Mouse (Mus musculus): ENCODE measurements around the gene Clpx.
"Not testable (repeated sequence)": the region's sequence is repeated elsewhere in the genome, so short reads cannot be mapped to it uniquely, and the experiment has no call there.

The Clpx gene

DNA sequence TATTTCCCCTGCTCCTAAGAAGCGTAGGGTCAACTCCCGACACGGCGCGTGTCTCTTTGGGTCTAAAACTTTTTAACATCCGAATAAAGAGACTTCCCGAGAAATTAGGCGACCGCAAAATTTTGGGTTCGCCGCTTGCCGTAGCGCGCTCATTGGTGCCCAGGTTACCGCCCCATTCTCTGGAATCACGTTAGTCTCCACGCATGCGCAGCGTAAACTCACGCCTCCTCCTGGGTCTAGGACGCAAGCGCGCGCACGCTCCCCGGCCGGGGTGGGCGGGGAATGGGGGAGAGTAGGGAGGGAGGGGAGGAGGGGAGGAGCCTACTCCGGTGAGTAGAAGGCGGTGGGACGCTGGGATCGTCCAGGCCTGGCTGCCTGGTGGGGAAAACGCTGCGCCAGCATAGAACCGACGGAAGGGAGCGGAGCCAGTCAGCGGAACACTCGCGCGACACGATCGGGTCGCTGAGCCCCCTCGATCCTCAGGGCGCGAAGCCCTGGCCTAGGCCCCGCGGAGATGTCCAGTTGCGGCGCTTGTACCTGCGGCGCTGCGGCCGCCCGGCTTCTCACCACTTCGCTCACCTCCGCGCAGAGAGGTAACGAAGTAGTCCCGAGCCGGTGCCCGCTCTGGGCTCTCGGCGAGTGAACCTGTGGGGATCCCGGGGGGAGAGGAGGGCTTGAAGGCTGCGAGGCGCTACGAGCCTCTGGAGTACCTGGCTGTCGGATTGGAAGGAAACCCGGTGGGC, at the start of gene Clpx:
Gene Clpx, plus strand, starts transcription at position 288 of the 743 bp plus-strand sequence.
- DNase-seq, result peak; percentile 98

DNA sequence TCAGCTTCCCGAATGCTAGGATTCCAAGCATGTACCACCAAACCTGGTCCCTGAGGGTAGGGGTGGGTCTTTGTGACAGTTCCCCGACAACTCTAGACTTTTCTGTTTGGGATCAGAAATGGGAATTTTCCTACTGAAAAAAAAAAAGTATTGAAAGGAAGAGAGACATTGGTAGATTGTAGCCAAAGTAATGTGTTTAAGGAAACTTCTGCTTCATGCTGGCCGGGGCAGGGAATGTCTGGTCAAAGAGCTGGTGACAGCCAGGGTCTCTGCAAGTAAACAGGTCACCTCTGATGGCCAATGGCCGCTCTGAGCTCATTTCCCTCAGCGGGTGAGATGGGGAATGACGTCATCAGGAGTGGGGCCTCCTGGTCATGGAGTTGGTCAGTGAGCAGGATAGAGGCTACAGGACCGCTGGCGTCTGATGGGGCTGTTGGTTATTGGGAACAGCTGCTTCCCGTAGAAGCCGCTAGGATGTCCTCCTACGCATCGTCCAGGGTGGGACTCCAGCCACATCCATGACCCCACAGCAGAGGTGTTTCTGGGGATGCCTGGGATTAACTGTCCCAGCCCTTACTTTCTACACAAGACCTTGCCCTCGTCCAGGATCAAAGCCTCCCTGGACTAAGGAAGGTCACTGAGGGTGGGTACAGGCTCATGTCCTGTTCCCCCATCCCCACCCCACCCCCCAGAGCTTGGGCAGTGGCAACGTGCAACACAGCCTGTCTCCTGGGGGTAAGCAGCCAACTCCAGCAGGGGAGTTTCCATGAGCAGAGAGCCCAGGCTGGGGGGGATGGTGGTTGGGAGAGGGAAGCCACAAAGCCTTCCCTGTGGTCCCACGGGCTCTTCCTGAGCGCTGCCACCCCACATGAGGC, 46.3 kb upstream of the Clpx start:
- peak; percentile 22 for DNase-seq

DNA sequence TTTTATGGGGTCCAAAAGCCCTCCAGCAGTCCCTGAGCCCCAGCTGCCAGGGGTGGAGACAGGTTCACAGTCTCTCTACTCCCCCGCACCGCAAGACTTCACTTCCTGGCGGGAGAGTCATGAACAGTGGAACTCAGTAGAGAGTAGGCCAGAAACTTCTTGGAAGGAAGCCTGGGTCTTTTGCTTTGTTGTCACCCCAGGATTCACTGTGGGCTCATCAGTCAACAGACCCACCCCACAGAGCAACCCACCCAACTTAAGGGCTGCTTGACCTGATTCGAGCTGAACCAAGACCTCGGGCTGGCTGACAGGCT, 45.7 kb upstream of the Clpx start:
- no peak for DNase-seq

DNA sequence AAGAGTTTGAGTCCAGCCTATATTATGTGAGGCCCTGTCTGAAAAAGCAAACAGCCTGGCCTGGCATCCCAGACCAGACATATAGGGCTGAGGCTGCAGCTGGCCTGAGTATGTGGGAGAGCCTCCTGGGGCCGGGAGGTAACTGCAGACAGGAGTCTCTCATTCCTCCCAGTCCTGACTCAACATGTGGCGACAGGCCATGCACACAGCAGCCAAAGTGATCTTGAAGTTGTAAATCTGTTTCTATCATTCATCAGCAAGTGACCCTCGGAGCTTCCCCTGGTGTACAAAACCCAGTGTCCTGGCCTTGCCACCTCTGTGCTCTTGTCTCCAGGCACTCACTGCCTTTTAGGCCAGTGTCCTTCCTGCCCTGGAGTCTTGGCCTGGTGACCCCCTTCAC, 42.0 kb upstream of the Clpx start:
- no peak for DNase-seq

DNA sequence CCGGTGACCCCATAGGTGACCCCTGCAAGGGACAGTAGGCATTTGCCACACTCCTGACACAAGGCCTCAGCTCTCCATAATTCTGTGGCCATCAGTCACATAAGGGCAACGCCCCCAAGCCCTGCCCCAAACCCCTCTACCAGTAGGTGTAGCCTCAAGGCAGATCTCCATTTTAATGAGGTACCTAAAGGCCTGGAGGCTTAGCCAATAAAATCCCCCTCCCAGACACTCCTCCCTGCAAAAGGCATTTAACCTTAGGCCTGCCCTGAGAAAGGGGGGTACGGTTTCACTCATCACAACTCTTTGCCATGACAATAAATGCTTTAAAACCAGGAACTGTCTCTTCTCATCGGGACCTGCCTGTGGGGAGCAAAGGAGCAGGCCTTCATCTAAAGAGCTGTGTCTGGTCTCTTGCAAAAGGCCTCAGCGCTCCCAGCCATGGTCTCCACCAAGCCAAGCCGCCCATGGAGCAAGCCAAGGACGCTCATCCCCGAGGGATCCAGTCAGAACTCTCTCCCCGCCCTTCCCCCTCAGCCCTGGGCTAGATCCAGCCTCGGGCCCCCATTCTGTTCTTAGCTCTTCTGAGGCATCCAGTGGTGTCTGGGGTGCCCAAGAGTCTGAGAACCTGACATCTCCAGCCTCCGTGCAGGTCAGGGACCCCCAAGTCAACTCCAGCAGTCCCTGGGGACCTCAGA, 38.0 kb upstream of the Clpx start:
- DNase-seq, result no peak

DNA sequence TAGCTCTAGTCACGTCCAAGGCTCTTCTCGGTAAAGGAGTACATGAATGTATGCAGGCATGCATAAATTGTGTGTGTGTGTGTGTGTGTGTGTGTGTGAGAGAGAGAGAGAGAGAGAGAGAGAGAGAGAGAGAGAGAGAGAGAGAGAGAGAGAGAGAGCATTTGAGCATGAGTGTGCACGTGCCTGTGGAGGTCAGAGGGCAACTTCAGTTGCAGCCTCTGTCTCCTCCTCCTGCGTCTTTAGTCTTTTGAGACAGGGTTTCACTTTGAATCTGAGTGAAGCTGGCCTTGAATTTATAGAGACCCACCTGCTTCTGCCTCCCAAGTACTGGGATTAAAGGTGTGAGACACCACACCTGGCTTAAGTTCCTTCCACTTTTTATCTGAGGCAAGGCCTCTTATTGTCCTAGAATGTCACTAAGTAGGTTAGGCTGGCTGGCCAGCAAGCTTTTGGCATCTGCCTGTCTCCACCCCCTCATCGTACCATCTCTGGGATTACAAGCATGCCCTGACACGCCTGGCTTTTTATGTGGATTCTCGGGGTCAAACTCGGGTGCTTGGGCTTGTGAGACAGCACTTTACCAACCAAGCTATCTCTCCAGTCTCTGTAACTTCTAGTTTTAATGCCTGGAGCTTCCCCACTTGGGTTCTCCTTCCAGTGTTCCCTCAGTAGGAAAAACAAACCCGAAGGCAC, 36.7 kb upstream of the Clpx start:
- no peak for DNase-seq

DNA sequence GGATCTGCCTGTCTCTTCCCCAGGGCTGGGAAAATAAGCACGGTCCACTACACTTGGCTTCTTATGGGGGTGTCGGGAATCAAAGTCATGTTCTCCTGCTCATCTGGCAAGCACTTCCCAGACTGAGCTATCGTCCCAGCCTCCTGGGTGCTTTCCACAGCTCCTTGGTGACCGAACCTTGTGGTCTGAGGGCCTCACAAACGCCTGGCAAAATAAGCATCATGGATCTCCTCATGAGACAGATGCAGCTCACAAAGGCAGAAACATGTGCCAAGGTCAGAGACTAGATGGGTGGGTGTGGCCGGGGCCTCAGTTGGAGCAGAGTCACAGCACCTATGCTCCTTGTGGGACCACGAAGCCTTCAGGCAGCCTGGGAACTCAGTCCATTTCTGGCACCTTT, 34.7 kb upstream of the Clpx start:
- DNase-seq, result no peak

DNA sequence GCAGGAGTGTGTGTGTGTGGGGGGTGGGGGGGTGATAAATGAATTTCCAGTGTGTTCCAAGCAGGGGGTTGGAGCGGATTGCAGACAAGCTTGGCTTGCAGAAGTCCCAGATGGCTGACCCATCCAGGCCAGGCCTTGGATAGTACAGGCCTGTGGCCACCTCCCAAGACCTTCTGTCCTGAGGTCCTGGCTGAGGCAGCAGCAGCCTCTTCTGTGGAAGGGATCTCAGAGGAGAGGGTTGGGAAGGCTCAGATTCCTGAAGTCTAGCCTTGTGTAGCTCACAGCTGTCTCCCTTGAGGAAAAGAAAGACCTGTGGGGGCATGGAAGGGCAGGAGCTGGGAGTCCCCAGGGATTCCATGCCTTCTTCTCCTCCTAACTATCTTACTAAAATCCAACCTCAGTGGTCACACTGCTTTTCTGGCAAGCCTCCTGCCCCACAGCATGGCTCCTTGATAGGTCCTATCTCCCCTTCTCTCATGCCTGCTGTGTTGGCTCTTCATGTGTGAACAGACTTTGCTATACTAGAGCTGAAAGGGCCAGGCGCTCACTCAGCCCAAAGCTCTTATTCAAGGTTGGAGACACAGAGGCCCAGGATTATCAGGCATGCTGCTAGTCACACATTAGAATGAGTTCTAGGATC, 32.3 kb upstream of the Clpx start:
- DNase-seq, result peak; percentile 31

DNA sequence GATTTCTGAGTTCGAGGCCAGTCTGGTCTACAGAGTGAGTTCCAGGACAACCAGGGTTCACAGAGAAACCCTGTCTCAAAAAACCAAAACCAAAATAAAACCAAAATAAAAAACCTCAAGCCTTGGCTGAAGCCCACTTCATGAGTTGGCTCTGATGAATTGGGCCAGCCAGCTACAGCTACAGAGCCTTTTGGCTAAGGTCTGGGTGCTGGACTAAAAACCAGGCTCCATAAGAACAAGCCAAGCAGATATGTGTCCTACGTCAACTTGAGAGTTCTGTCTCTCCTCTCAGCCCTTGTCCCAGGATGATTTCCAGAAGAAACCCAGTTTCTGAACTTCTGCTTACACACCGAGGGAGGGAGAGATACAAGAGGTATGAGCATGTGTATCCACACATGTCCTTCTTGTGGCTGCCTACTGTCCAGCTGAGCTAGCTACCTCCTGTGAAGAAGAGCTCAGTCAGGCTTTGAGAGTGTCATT, 31.4 kb upstream of the Clpx start:
- no peak for DNase-seq

DNA sequence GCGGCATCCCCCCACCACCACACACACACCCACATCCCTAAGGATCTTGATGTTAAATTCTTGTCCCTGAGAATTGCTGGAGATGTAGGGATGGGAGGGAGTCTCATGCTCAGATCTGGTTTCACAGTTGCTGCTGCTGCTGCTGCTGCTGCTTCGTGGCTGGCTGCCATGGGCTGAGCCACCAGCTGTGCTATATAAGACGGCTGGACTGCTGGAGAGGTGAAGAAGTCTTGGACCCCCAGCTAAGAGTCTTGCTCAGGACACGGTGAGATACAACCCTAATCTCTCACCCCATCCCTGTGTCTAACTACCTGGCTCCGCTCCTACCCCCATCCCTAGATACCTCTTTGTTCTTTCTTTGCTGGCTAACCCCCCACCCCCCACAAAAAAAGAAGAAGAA, 29.1 kb upstream of the Clpx start, which contains the start of gene Cilp:
Gene Cilp, plus strand, starts transcription at position 222 of the 400 bp plus-strand sequence.
- DNase-seq, result no peak

DNA sequence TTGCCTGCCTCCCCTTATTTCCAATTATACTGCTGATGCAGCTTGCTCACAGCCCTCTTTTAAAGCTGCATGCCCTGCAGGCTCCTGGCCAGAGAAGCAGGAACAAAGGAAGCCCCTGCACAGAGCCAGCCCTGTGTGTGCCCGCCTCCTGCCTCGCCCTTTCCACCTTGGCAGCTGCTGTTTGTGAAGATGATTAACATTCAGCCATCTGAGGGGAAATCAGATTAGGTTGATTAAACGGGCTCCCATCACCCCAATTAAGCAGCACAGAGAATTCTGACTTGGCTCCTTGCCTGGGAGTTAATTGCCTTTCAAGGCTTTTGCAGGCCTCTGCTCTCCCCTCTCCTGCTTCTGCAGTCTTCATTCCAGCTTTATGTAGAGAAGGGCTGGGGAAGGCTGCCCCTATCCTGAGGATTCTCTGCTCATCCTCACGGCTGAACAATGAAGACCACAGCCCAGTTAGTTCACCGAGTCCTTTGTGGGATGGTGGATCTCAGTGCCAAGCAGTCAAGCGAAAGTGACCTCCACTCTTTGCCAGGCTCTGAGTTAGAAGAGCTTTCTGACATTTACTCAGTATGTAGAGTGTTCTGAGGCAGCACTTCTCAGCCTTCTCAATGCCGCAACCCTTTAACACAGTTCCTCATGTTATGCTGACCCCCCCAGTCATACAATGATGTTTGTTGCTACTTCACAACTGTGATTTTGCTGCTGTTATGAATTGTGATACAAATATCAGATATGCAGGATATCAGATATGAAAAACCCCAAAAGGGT, 26.1 kb upstream of the Clpx start:
- DNase-seq, result no peak

DNA sequence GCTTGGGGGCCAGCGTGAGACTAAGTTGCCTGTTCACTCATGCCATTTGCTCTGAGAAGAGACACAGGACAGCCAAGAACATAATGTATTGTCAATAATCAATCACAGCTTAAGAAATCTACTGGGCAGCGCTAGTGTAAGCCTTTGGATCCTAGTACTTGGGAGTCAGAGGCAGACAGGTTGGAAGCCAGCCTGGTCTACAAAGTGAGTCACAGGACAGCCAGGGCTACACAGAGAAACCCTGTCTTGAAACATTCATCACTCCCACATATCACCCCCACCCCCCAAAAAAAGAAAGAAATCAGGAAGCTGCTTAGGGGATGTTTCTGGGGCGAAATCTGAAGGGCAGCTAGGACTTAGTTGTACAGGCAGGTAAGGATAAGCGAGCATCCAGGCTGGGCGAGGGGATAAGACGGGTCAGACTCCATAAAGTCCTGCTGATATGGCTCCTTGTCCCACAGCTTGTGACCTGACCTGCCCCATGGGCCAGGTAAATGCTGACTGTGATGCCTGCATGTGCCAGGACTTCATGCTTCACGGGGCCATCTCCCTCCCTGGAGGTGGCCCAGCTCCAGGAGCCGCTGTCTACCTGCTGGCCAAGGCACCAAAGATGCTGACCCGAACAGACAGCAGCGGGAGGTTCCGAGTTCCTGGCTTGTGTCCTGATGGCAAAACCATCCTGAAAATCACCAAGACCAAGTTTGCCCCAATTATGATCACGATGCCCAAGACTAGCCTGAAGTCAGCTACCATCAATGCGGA, 20.8 kb upstream of the Clpx start:
- no peak for DNase-seq

DNA sequence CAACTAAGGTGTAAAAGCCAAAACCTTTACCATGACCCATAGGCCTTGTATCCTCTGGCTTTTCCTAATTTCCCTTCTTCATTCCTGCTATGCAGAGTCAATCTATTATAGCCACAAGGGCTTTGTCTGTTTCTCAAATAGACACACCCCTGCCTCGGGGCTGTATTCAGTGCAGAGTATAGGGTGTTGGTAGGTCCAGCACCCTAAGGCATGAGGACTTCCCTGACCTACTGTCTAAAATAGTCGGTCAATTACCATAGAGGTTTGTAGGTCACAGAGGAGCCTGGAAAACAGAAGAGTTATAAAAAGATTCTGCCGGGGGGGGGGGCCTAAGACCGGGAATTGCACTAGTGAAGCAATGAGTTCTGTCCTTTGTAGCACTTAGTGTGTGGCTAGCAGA, 20.2 kb upstream of the Clpx start:
- no peak for DNase-seq

DNA sequence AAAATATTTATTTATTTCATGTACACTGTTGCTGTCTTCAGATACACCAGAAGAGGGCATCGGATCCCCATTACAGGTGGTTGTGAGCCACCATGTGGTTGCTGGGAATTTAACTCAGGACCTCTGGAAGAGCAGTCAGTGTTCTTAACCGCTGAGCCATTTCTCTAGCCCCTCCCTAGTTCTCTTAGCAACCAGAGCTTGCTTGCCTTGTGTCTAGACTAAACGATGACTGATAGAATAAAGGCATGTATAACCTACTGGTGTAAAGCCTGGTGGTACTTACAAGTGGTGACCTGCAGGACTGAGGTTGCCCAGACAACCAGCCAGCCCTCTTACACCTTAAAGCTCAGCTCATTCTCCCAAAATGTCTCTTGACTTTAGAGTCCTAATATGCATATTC, 19.2 kb upstream of the Clpx start:
- DNase-seq, result not testable (repeated sequence)

DNA sequence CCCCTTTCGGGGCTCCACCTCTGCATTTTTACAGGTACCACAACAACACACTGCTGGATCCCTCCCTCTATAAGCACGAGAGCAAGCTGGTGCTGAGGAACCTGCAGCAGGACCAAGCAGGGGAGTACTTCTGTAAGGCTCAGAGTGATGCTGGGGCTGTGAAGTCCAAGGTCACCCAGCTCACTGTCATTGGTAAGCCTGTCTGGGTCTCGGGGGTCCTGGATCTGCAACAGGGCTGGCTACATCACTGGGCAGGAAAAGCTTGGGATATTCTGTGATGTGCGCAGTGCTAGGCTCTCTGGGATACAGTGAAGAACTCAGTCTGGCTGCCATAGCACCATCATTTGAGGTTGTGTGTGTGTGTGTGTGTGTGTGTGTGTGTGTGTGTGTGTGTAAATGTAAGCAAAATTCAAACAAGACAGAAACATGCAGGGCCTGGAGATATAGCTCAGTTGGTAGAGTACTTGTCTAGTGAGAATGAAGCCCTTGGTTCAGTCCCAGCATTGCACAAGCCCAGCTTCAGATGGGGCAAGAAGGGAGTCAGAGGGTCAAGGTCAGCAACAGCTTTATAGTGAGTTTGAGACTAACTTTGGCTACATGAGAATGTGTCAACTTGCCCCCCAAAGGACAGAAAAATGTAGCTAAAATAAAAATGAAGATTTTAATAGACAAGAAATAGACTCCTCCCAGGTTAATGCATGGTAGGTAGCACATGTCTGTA, 18.1 kb upstream of the Clpx start:
- no peak for DNase-seq

DNA sequence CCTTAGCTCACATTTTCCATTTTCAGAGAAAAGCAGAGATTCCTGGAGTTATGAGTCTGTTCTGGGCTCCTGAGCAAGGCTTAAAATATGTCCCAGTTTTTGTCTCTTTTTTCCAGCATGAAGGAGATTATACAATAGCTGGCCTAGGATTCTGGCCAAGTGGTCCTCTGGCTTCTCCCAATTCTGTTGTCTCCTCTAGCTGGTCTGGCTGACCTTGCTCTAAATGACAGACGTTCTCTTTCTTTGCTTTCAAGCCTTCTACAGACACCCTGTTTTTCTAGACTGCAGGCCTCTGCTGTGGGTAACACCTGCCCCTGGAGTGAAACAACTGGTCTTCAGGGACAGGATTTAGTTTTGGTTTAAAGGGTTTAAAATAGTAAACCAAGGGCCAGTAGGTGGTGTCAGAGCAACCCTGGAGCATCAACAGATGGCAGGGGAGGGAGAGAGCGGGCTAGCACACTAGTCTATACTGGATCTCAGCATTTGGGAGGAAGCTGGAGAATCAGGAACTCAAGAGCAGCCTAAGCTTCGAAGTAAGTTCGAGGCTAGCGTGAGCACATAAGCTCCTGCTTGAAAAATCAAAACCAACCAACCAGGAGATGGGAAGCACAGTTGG, 12.4 kb upstream of the Clpx start:
- DNase-seq, result peak; percentile 38

DNA sequence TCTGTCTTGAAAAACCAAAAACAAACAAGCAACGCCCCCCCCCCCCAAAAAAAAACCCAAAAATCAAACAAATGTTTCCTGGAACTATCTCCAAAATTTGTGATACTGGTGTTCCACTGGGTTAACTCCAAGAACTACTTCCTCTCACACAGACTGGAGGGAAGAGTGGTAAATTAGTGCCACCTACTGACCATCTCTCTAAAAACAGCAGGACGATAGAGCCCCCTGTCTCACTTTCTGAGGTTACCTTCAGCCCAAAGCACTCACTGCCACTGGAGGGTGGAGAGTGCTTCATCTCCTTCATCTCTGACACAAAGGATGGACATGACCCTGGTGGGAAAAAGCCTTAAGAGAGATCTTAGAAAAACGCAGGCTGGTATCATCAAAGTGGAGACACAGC, 10.8 kb upstream of the Clpx start:
- DNase-seq, result peak; percentile 39

DNA sequence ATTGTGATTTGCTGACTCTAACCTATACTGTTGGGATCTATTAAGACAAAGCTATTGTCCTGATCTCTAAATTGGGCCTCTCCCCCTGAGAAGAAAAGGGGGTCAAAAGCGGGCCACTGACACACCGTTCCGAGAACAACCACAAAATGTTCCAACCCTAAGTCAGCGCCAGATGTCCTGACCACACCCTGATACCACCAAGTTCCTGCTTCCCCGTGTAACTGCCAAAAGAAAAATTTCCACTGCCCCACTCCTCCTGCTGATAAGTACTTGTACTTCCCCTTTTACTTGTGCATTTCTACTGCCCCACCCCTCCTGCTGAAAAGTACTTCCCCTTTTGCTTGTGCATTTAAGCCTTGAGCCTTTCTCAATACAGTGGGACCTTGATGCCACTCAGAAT, 5.8 kb upstream of the Clpx start:
- DNase-seq, result not testable (repeated sequence)

DNA sequence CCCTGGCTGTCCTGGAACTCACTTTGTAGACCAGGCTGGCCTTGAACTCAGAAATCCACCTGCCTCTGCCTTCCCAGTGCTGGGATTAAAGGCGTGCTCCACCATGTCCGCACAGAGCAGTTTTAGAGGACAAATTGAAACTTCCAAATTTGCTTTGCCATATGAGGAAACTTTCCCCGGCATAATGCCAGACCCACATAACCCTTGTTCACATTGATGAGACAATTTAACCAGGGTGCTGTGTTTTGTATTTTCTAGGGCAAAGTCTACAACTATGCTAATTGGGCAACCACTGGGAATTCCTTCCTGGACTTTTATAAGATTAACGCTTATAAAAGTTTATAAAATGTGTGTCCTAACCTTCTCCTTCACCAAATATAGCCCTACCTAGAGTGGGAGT, 4.1 kb upstream of the Clpx start:
- DNase-seq, result no peak

DNA sequence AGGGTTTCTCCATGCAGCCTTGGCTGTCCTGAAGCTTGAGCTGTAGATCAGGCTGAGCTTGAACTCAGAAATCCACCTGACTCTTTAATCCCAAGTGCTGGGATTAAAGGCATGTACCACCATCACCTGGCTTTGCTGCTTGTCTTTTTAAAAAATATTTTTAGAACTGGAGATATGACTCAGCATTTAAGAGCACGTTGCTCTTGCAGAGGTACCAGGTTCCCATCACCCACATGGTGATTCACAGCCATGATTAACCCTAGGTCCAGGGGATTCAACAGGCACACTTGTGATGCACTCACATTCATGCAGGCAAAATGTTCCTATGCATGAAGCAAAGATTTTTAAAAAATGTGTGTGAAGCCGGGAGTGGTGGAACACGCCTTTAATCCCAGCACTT, 1.6 kb upstream of the Clpx start:
- no peak for DNase-seq
